Mouse (Mus musculus) cerebellum, adult 2 months (tissue): ENCODE data around the gene Prr15. TPM values are rescaled to one million over a fixed set of nuclear protein-coding genes. Genes with fewer than 3 reads are reported as not detected.

Experiments
- DNase-seq, 2 experiments: peaks; one replicate each; pipeline ENCODE4 v3.0.0; 2021
- H3K27ac ChIP-seq: fragments of 200-500 bp; 2 replicates; pipeline ENCODE4 v1.5.1; 2012; ENCODE audit warnings: low read length, control low read depth, inconsistent platforms; ENCODE audit not compliant: insufficient read depth
- H3K27me3 ChIP-seq: fragments of 200-500 bp; 2 replicates; pipeline ENCODE4 v1.6.1; 2012; ENCODE audit warnings: inconsistent platforms, mild to moderate bottlenecking, low read length, moderate library complexity; ENCODE audit not compliant: control insufficient read depth, insufficient read depth
- H3K4me1 ChIP-seq: fragments of 200-500 bp; 2 replicates; pipeline ENCODE4 v1.6.1; 2011; ENCODE audit warnings: low read length; ENCODE audit not compliant: control insufficient read depth, insufficient read depth
- H3K4me3 ChIP-seq: fragments of 200-500 bp; replicated peaks from 2 replicates; pipeline ENCODE3; 2011; ENCODE audit warnings: mild to moderate bottlenecking, low read depth, low read length, control low read depth; ENCODE audit not compliant: insufficient read depth
- CTCF ChIP-seq: fragments of 200-500 bp; IDR thresholded peaks from 2 replicates; pipeline ENCODE4 v1.5.1; 2011; ENCODE audit warnings: low read depth, mild to moderate bottlenecking, control low read depth, low read length, moderate library complexity, borderline replicate concordance; ENCODE audit not compliant: insufficient read depth
- POLR2A ChIP-seq: fragments of 200-500 bp; IDR thresholded peaks from 2 replicates; pipeline ENCODE4 v1.6.1; 2011; ENCODE audit warnings: low read length, control low read depth, borderline replicate concordance; ENCODE audit not compliant: insufficient read depth
- WGBS: fragments of 180-500 bp; shearing (Covaris S2); methylation state at CpG from one replicate; pipeline ENCODE4 v1.1.7; 2018; 5-methylcytosine and 5-hydroxymethylcytosine counted together
- polyA plus RNA-seq: library from polyadenylated mRNA; depleted of rRNA; stranded (reverse); fragments of >200 nt; gene quantifications from 2 replicates; pipeline ENCODE4 v1.2.3, GENCODE M21; 2012

Prr15 gene
- polyA plus RNA-seq, 1 experiment: 1.9 TPM

- peak; percentile 73 to 78 for DNase-seq
- H3K27ac ChIP-seq: no peak overlapping the region
- no peaks in the 10 kb centered on the region for H3K4me1 ChIP-seq
- H3K27me3 ChIP-seq: no peaks in the 10 kb centered on the region
- TF ChIP-seq POLR2A: no peak
- TF ChIP-seq CTCF: no peak
- under 1% methylated on average over 53 of the region's 53 CpGs for WGBS
- peak overlapping the region; percentile 75 for H3K4me3 ChIP-seq
Observed at GRCm38 (mm10) chr6:54326671-54327625, 1.3 kb downstream of the Prr15 start.

DNA sequence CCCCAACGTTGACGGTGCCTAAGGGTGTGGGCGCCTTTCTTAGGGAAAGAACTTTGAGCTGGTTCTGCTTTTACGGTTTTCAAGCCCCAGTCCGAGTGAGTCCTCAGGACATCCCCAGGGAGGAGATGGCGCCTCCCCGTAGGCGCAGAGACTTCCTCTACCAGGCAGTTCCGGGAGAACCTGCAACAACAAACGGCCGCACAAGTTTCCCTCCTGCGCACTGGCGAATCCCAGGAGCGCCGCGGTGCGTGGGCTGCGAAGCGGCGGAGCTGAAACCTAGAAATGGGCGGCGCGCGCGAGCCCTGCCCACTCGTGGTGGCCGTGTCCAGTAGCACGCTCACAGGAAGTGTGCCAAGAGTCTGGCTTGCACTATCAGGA, 2.0 kb downstream of the Prr15 start:
- WGBS: 1% methylated on average over 28 of the region's 28 CpGs
- Histone ChIP-seq H3K4me1 (no peaks in the 10 kb centered on the region), H3K4me3 (peak overlapping the region; percentile 75), H3K27ac (no peak overlapping the region), H3K27me3 (no peaks in the 10 kb centered on the region)
- no peak for TF ChIP-seq CTCF
- no peak for TF ChIP-seq POLR2A
- DNase-seq: peak; percentile 71 to 77

DNA sequence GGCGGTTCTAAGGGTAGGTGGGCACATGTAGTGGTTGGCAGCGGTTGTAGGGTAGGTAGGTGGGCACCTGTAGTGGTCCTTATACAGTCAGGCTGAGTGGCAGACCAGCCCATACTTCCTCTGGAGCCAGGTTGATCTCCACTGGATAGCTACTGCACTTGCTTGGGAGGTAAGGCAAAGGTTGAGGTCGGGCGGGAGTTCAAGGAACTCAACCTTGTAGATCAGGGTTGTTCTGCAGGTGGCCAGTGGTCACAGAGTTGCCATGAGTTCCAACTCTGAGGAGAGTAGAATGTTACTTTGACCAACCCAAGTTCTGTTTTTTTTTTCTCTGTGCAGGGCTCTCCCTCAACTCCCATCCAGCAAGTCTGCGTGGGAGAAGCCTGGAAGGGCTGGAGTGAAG, 3.1 kb downstream of the Prr15 start:
- Histone ChIP-seq H3K4me3 (no peak overlapping the region), H3K4me1 (peaks cover 8% of the 10 kb centered on the region), H3K27me3 (no peaks in the 10 kb centered on the region), H3K27ac (no peak overlapping the region)
- DNase-seq: no peak
- TF ChIP-seq CTCF: no peak
- TF ChIP-seq POLR2A: no peak
- 98% methylated on average over 5 of the region's 5 CpGs for WGBS

GRCm38 (mm10) chr6:54329598-54329997, 4.0 kb downstream of the Prr15 start:
- no peak overlapping the region for H3K27ac ChIP-seq
- peaks cover 14% of the 10 kb centered on the region for H3K4me1 ChIP-seq
- H3K4me3 ChIP-seq: no peak overlapping the region
- no peak for DNase-seq
- H3K27me3 ChIP-seq: no peaks in the 10 kb centered on the region
- TF ChIP-seq CTCF (no peak), POLR2A (no peak)
- 90% methylated on average over 3 of the region's 3 CpGs for WGBS

DNA sequence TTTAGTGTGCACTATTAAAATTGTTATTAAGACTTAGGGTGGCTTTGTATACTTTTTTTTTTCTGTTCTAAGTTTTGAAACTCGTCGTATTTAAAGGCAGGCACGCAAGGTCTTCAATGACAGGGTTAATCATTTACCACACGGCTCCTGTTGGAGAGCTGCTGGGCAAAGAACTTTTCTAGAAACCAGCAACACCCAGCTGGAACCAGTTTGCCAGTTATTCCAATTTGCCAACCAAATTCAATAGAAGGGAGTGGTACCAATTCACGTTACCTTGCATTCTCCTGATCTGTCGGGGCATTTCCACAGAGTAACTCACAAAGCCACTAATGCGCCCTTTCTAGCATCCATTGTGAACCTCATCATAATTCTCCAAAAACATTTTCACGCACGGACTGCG, 4.5 kb downstream of the Prr15 start:
- no peaks in the 10 kb centered on the region for H3K27me3 ChIP-seq
- peaks cover 20% of the 10 kb centered on the region for H3K4me1 ChIP-seq
- no peak overlapping the region for H3K4me3 ChIP-seq
- H3K27ac ChIP-seq: no peak overlapping the region
- TF ChIP-seq CTCF (no peak), POLR2A (no peak)
- DNase-seq: no peak
- WGBS: 96% methylated on average over 10 of the region's 10 CpGs

GRCm38 (mm10) chr6:54331765-54332164, 6.1 kb downstream of the Prr15 start:
- Histone ChIP-seq H3K4me1 (peaks cover 20% of the 10 kb centered on the region), H3K27me3 (no peaks in the 10 kb centered on the region), H3K27ac (no peak overlapping the region), H3K4me3 (no peak overlapping the region)
- 56% methylated on average over 10 of the region's 10 CpGs for WGBS
- no peak for TF ChIP-seq CTCF
- no peak for TF ChIP-seq POLR2A
- DNase-seq: no peak

DNA sequence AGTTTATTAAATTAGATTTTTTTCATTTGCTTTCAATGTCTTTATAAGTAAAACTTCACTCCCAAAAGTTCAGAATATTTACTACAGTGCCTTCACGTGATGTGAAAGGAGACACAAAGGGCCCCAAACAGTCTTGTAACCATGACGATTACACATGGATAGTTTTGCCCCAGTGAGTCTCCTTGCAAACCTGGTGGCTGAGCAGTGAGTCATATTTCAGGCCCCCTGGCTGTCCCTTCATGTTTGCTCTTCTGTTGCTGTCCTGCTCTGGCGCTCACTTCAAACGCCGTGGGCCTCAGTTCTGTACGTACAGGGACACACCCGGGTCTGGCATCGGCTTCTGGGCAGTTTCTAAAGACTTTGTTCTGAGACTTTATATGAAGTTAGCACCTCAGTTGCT, 6.6 kb downstream of the Prr15 start:
- 67% methylated on average over 8 of the region's 8 CpGs for WGBS
- TF ChIP-seq CTCF: no peak
- TF ChIP-seq POLR2A: no peak
- DNase-seq: no peak
- H3K27me3 ChIP-seq: no peaks in the 10 kb centered on the region
- H3K4me3 ChIP-seq: no peak overlapping the region
- H3K4me1 ChIP-seq: peaks cover 20% of the 10 kb centered on the region
- H3K27ac ChIP-seq: no peak overlapping the region

DNA sequence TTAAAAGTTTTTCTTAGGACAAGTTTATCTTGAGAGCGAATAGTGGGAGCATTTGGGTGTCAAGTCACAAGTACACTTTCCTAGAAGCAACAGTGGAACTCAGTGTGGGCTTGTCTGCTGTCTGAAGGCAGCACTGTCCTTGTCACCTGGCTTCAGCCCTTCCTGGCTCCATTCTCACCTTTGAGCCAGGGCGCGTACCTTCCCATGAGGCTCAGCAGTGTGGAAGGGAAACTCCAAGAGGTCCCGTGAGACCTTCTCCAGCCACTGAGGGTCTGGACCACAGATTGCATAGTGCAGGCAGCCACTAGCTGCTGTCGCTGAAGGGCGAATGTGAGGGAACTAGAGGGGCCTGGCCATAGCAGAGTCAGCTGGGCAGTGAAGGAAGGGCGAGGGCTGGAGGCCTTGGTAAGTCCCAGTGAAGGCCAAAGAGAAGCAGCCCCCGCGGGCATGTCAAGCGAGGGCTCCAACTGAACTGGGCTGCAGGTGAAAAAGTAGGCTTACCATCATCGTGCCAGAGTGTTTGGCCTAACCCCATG, 7.5 kb downstream of the Prr15 start:
- Histone ChIP-seq H3K27me3 (no peaks in the 10 kb centered on the region), H3K4me3 (no peak overlapping the region), H3K4me1 (peaks cover 25% of the 10 kb centered on the region), H3K27ac (no peak overlapping the region)
- TF ChIP-seq CTCF (no peak), POLR2A (no peak)
- DNase-seq: no peak
- 80% methylated on average over 11 of the region's 11 CpGs for WGBS
